Mouse (Mus musculus) CD4-positive naive resting alpha-beta T cell, adult 76 days (primary cell): ENCODE measurements around the gene Insc. TPM values are rescaled to one million over a fixed set of nuclear protein-coding genes. Genes with fewer than 3 reads are reported as not detected.

Experiments
- total RNA-seq: library from RNA; stranded (reverse); gene quantifications from one replicate; pipeline ENCODE4 v1.2.4, GENCODE M21; 2023

The Insc gene
- total RNA-seq: 0.29 TPM

GRCm38 (mm10) chr7:114743022-114743780 lies at the start of gene Insc:
Insc (plus strand) TSS chr7:114743694.

DNA sequence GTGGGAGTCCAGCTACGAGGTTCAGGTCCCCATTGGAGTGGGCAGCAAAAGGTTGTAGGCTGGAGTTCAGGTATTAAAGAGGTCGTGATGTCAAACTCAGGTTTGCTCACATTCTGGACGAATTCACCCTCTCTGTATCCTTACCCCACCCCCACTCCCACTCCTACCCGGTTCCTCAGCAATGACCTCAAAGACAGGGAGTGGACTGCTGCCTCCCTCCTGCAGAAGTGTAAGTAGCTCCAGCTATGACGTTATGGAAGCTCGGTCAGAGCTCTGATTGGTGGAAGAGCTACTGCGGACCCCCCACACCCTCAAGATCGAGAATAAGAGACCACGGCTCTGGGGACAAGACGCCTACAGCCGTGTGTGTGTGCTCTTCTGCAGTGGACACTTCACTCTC lies 25.2 kb upstream of the Insc start, which contains the start of gene Calcb:
Gene Calcb, plus strand, starts transcription at position 344 of the 400 bp plus-strand sequence.

Other genes with a start within 250 kb of the Insc start
- 2.8 TPM for gene Cyp2r1, start 180.7 kb upstream of the Insc start, total RNA-seq
- gene Calca, start 107.3 kb upstream of the Insc start, total RNA-seq: not detected
- not detected for gene Calcb, start 25.1 kb upstream of the Insc start, total RNA-seq